Mouse (Mus musculus) lung, embryonic 15.5 days (tissue): ENCODE measurements around the gene Usp48. TPM values are rescaled to one million over a fixed set of nuclear protein-coding genes. Genes with fewer than 3 reads are reported as not detected.
A peak's percentile ranks its signal among the peaks of the same experiment; 100 is the strongest.

Experiments
- ATAC-seq: fragments of 200-750 bp; cut with Nextera tagmentation; 2 replicates; pipeline ENCODE4 v1.8.0; 2017; ENCODE audit warnings: moderate number of reproducible peaks, borderline replicate concordance; ENCODE audit not compliant: low FRiP score, low TSS enrichment; ENCODE audit errors: extremely low read depth
- H3K27ac ChIP-seq: fragments of 300-500 bp; sonication (generic); 2 replicates; pipeline ENCODE4 v1.5.1; 2015; ENCODE audit warnings: moderate library complexity, mild to moderate bottlenecking, inconsistent platforms
- H3K27me3 ChIP-seq: fragments of 300-500 bp; sonication (generic); 2 replicates; pipeline ENCODE4 v1.6.1; 2015; ENCODE audit warnings: inconsistent platforms
- H3K36me3 ChIP-seq: fragments of 300-500 bp; sonication (generic); 2 replicates; pipeline ENCODE4 v1.6.1; 2015; ENCODE audit warnings: inconsistent platforms
- H3K4me1 ChIP-seq: fragments of 300-500 bp; sonication (generic); 2 replicates; pipeline ENCODE4 v1.6.1; 2015; ENCODE audit warnings: inconsistent platforms
- H3K4me2 ChIP-seq: fragments of 300-500 bp; sonication (generic); 2 replicates; pipeline ENCODE4 v1.6.1; 2015; ENCODE audit warnings: inconsistent platforms, mild to moderate bottlenecking, moderate library complexity
- H3K4me3 ChIP-seq: fragments of 300-500 bp; sonication (generic); 2 replicates; pipeline ENCODE4 v1.5.1; 2015; ENCODE audit warnings: mild to moderate bottlenecking, inconsistent platforms
- H3K9ac ChIP-seq: fragments of 300-500 bp; sonication (generic); 2 replicates; pipeline ENCODE4 v1.6.1; 2015; ENCODE audit warnings: inconsistent platforms
- H3K9me3 ChIP-seq: fragments of 300-500 bp; sonication (generic); 2 replicates; pipeline ENCODE4 v1.6.1; 2016; ENCODE audit warnings: inconsistent platforms
- WGBS: fragments of 180-500 bp; shearing (Covaris S2); methylation state at CpG from one replicate; pipeline ENCODE4 v1.1.7; 2015; 5-methylcytosine and 5-hydroxymethylcytosine counted together
- polyA plus RNA-seq: library from polyadenylated mRNA; unstranded; fragments of >200 nt; fragmentation: Nextera tagmentation; extraction: Ambion mirVana; gene quantifications from 2 replicates; pipeline ENCODE4 v1.2.1, GENCODE M21; 2015

Gene Usp48
- polyA plus RNA-seq, 1 experiment from 2014 or later, result 65.8 TPM

GRCm38 (mm10) chr4:137648230-137648629, 54.7 kb downstream of the Usp48 start:
- H3K27ac ChIP-seq, result no peak overlapping the region
- no peak for ATAC-seq
- 89% methylated on average over 9 of the region's 9 CpGs for WGBS
- no peak overlapping the region for H3K4me3 ChIP-seq
- H3K36me3 ChIP-seq, result peaks cover 93% of the 10 kb centered on the region
- no peak overlapping the region for H3K4me2 ChIP-seq
- H3K9ac ChIP-seq, result no peak overlapping the region
- no peaks in the 10 kb centered on the region for H3K4me1 ChIP-seq
- no peaks in the 10 kb centered on the region for H3K9me3 ChIP-seq
- H3K27me3 ChIP-seq, result no peaks in the 10 kb centered on the region

GRCm38 (mm10) chr4:137650912-137651311, 57.4 kb downstream of the Usp48 start:
- H3K9me3 ChIP-seq, result no peaks in the 10 kb centered on the region
- no peak for ATAC-seq
- H3K9ac ChIP-seq, result no peak overlapping the region
- no peaks in the 10 kb centered on the region for H3K27me3 ChIP-seq
- H3K36me3 ChIP-seq, result peaks cover 84% of the 10 kb centered on the region
- H3K4me2 ChIP-seq, result no peak overlapping the region
- H3K4me3 ChIP-seq, result no peak overlapping the region
- no peak overlapping the region for H3K27ac ChIP-seq
- 68% methylated on average over 5 of the region's 5 CpGs for WGBS
- no peaks in the 10 kb centered on the region for H3K4me1 ChIP-seq

- 86% methylated on average over 5 of the region's 5 CpGs for WGBS
- Histone ChIP-seq H3K9ac (no peak overlapping the region), H3K9me3 (no peaks in the 10 kb centered on the region), H3K4me1 (no peaks in the 10 kb centered on the region), H3K4me3 (no peak overlapping the region), H3K4me2 (no peak overlapping the region), H3K27me3 (no peaks in the 10 kb centered on the region), H3K36me3 (peaks cover 84% of the 10 kb centered on the region), H3K27ac (no peak overlapping the region)
- no peak for ATAC-seq
Measured at GRCm38 (mm10) chr4:137652835-137653346, 59.3 kb downstream of the Usp48 start.

- WGBS, result 87% methylated on average over 18 of the region's 18 CpGs
- H3K4me2 ChIP-seq, result no peak overlapping the region
Measured at GRCm38 (mm10) chr4:137655241-137656031, 61.9 kb downstream of the Usp48 start.

GRCm38 (mm10) chr4:137657674-137658073, 64.1 kb downstream of the Usp48 start:
- H3K27me3 ChIP-seq, result no peaks in the 10 kb centered on the region
- H3K27ac ChIP-seq, result no peak overlapping the region
- 87% methylated on average over 8 of the region's 8 CpGs for WGBS
- ATAC-seq, result no peak
- H3K4me2 ChIP-seq, result no peak overlapping the region
- H3K9me3 ChIP-seq, result no peaks in the 10 kb centered on the region
- H3K4me3 ChIP-seq, result no peak overlapping the region
- peaks cover 37% of the 10 kb centered on the region for H3K36me3 ChIP-seq
- H3K4me1 ChIP-seq, result peaks cover 18% of the 10 kb centered on the region
- no peak overlapping the region for H3K9ac ChIP-seq

More at GRCm38 (mm10) chr4:137655241-137656031, 61.9 kb downstream of the Usp48 start:
- no peak for ATAC-seq
- Histone ChIP-seq H3K27me3 (no peaks in the 10 kb centered on the region), H3K9ac (no peak overlapping the region), H3K4me1 (peaks cover 11% of the 10 kb centered on the region; the same call in 1 of the 2 replicates), H3K4me3 (no peak overlapping the region), H3K27ac (no peak overlapping the region), H3K36me3 (peaks cover 60% of the 10 kb centered on the region), H3K9me3 (no peaks in the 10 kb centered on the region)

GRCm38 (mm10) chr4:137659541-137659940, 66.0 kb downstream of the Usp48 start:
- Histone ChIP-seq H3K4me2 (no peak overlapping the region), H3K27ac (no peak overlapping the region), H3K9me3 (no peaks in the 10 kb centered on the region), H3K4me1 (peaks cover 22% of the 10 kb centered on the region), H3K27me3 (peaks cover 15% of the 10 kb centered on the region), H3K4me3 (no peak overlapping the region), H3K36me3 (peaks cover 27% of the 10 kb centered on the region), H3K9ac (no peak overlapping the region)
- ATAC-seq, result no peak
- 78% methylated on average over 4 of the region's 4 CpGs for WGBS

- Histone ChIP-seq H3K4me3 (no peak overlapping the region), H3K9me3 (no peaks in the 10 kb centered on the region), H3K4me1 (peaks cover 28% of the 10 kb centered on the region), H3K4me2 (no peak overlapping the region), H3K27me3 (peaks cover 25% of the 10 kb centered on the region), H3K27ac (peak overlapping the region; percentile 65), H3K36me3 (peaks cover 18% of the 10 kb centered on the region), H3K9ac (no peak overlapping the region)
- WGBS, result 47% methylated on average over 10 of the region's 10 CpGs
- ATAC-seq, result peak; percentile 47; the same call in 1 of the 2 replicates
Measured at GRCm38 (mm10) chr4:137660364-137661077, 67.0 kb downstream of the Usp48 start.

- no peak overlapping the region for H3K4me3 ChIP-seq
- no peak overlapping the region for H3K4me2 ChIP-seq
- H3K36me3 ChIP-seq, result peaks cover 13% of the 10 kb centered on the region
- H3K27ac ChIP-seq, result peak overlapping the region; percentile 65; the same call in 1 of the 2 replicates
- peaks cover 28% of the 10 kb centered on the region for H3K4me1 ChIP-seq
- WGBS, result 51% methylated on average over 2 of the region's 2 CpGs
- H3K9me3 ChIP-seq, result no peaks in the 10 kb centered on the region
- peaks cover 30% of the 10 kb centered on the region for H3K27me3 ChIP-seq
- H3K9ac ChIP-seq, result no peak overlapping the region
- ATAC-seq, result no peak
Measured at GRCm38 (mm10) chr4:137661078-137661450, 67.5 kb downstream of the Usp48 start.

- H3K27me3 ChIP-seq, result peaks cover 35% of the 10 kb centered on the region
Measured at GRCm38 (mm10) chr4:137661547-137661946, 68.0 kb downstream of the Usp48 start.

GRCm38 (mm10) chr4:137663491-137663890, 69.9 kb downstream of the Usp48 start:
- no peaks in the 10 kb centered on the region for H3K36me3 ChIP-seq
- H3K9me3 ChIP-seq, result no peaks in the 10 kb centered on the region
- ATAC-seq, result no peak
- WGBS, result 72% methylated on average over 4 of the region's 4 CpGs
- no peak overlapping the region for H3K4me2 ChIP-seq
- H3K9ac ChIP-seq, result no peak overlapping the region
- peaks cover 31% of the 10 kb centered on the region for H3K4me1 ChIP-seq
- no peak overlapping the region for H3K27ac ChIP-seq
- no peak overlapping the region for H3K4me3 ChIP-seq
- H3K27me3 ChIP-seq, result peaks cover 45% of the 10 kb centered on the region

More at GRCm38 (mm10) chr4:137661547-137661946, 68.0 kb downstream of the Usp48 start:
- no peak overlapping the region for H3K27ac ChIP-seq
- H3K36me3 ChIP-seq, result peaks cover 8% of the 10 kb centered on the region
- no peak for ATAC-seq
- no peak overlapping the region for H3K9ac ChIP-seq
- 82% methylated on average over 6 of the region's 6 CpGs for WGBS
- no peak overlapping the region for H3K4me2 ChIP-seq
- no peaks in the 10 kb centered on the region for H3K9me3 ChIP-seq
- peaks cover 28% of the 10 kb centered on the region for H3K4me1 ChIP-seq
- H3K4me3 ChIP-seq, result no peak overlapping the region

- no peak for ATAC-seq
Measured at GRCm38 (mm10) chr4:137664433-137664979, 71.0 kb downstream of the Usp48 start, which contains the start of gene Rap1gap. Gene Rap1gap, plus strand, starts transcription at chr4:137664726.

More at GRCm38 (mm10) chr4:137664433-137664979, 71.0 kb downstream of the Usp48 start, which contains the start of gene Rap1gap:
- peak within 1 kb of the TSS; percentile 43 for H3K4me3 ChIP-seq
- H3K27ac ChIP-seq, result no peak within 1 kb of the TSS
- H3K9me3 ChIP-seq, result no peaks in the 10 kb centered on the region
- H3K27me3 ChIP-seq, result peaks cover 45% of the 10 kb centered on the region
- peaks cover 27% of the 10 kb centered on the region for H3K4me1 ChIP-seq
- no peaks in the 10 kb centered on the region for H3K36me3 ChIP-seq
- 1% methylated on average over 44 of the region's 44 CpGs for WGBS
- H3K9ac ChIP-seq, result peak within 1 kb of the TSS; percentile 37
- peak within 1 kb of the TSS; percentile 91 for H3K4me2 ChIP-seq
